Mouse (Mus musculus): ENCODE measurements around the gene Map2.

DNA sequence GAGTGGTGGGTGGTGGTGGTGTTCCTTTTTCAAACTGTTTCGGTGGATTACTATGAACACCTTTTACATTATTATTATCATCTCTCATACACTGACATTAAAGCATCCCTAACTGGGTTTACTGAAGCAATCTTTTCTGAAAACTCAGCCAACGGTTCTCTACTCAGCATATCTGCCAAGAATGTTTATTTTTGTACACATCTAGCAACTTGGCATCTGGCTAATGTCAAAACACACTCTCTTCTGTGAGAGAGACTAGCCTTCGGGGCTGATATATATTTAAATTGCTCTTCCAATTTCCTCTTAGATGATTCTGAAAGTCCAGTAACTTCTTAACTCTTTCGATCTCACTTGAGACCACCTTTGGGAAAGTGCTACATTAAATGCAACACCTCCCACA is 285.8 kb downstream of the Map2 start:
- TF ChIP-seq CTCF (IDR thresholded peaks at IDR 0.05 in 2 of 3, conservative IDR thresholded peaks at IDR 0.05 in 1 of 3; ENCODE audit: control insufficient read depth in 1 of 3, insufficient read depth in 1 of 3, low read depth in 2 of 3, low read length in 3 of 3, poor library complexity in 1 of 3, severe bottlenecking in 1 of 3) (no peak), EP300 (IDR thresholded peaks at IDR 0.05; ENCODE audit: low read depth in 1 of 2, low read length in 2 of 2) (no peak), POLR2AphosphoS5 (IDR thresholded peaks at IDR 0.05; ENCODE audit: borderline replicate concordance, low read depth, low read length) (no peak), POLR2AphosphoS2 (IDR thresholded peaks at IDR 0.05; ENCODE audit: low read length) (no peak), MXI1 (IDR thresholded peaks at IDR 0.05; ENCODE audit: low read depth, low read length) (no peak), MAX (IDR thresholded peaks at IDR 0.05; ENCODE audit: low read length) (no peak), POLR2A (IDR thresholded peaks at IDR 0.05; ENCODE audit: control insufficient read depth in 1 of 2, insufficient read depth in 1 of 2, low read depth in 1 of 2, low read length in 2 of 2, poor library complexity in 1 of 2) (no peak), UBTF (IDR thresholded peaks at IDR 0.05; ENCODE audit: borderline replicate concordance, insufficient read depth, low read depth, low read length) (no peak)
